Mouse (Mus musculus): ENCODE measurements at regions not wholly inside any gene's neighbourhood (a gene's known extent, or its start where the extent isn't known, plus 50 kb on each side); places are given as distances from the start of the nearest gene placed in this dataset.

- ATAC-seq (ENCODE audit: low FRiP score, low TSS enrichment), result no peak
- Histone ChIP-seq H3K4me2 (replicated peaks; ENCODE audit: low read depth, low read length) (no peak overlapping the region), H3K9me3 (ENCODE audit: low read length) (no peaks in the 10 kb centered on the region), H3K27ac (ENCODE audit: low read length) (no peak overlapping the region), H3K9ac (replicated peaks; ENCODE audit: low read length) (no peak overlapping the region), H3K4me1 (ENCODE audit: insufficient read depth, low read length) (no peaks in the 10 kb centered on the region), H3K4me3 (ENCODE audit: low read length) (no peak overlapping the region), H3K36me3 (ENCODE audit: insufficient read depth, low read length) (no peaks in the 10 kb centered on the region), H3K27me3 (ENCODE audit: insufficient read depth, low read length) (no peaks in the 10 kb centered on the region)
- WGBS, result 92% methylated on average over 4 of the region's 4 CpGs
Observed at GRCm38 (mm10) chr3:147041201-147041600, 189.0 kb downstream of the Ttll7 start.

- ATAC-seq (ENCODE audit: low FRiP score, low TSS enrichment), result no peak
- Histone ChIP-seq H3K4me1 (ENCODE audit: insufficient read depth, low read length) (0 out of 2 replicates have a peak, but pooled peaks cover 3% of the 10 kb centered on the region), H3K27me3 (ENCODE audit: insufficient read depth, low read length) (no peaks in the 10 kb centered on the region), H3K36me3 (ENCODE audit: insufficient read depth, low read length) (no peaks in the 10 kb centered on the region), H3K4me2 (replicated peaks; ENCODE audit: low read depth, low read length) (no peak overlapping the region), H3K4me3 (ENCODE audit: low read length) (no peak overlapping the region), H3K27ac (ENCODE audit: low read length) (no peak overlapping the region), H3K9ac (replicated peaks; ENCODE audit: low read length) (no peak overlapping the region), H3K9me3 (ENCODE audit: low read length) (no peaks in the 10 kb centered on the region)
- 79% methylated on average over 3 of the region's 3 CpGs for WGBS
Observed at GRCm38 (mm10) chr3:147042911-147043310, 190.7 kb downstream of the Ttll7 start.

- H3K4me2 ChIP-seq (replicated peaks; ENCODE audit: low read depth, low read length), result no peak overlapping the region
- WGBS, result 74% methylated on average over 2 of the region's 2 CpGs
- H3K27ac ChIP-seq (ENCODE audit: low read length), result no peak overlapping the region
- H3K4me1 ChIP-seq (ENCODE audit: insufficient read depth, low read length), result 0 out of 2 replicates have a peak, but pooled peaks cover 3% of the 10 kb centered on the region
- H3K9me3 ChIP-seq (ENCODE audit: low read length), result peaks cover 4% of the 10 kb centered on the region; the same call in 1 of the 2 replicates
- H3K27me3 ChIP-seq (ENCODE audit: insufficient read depth, low read length), result no peaks in the 10 kb centered on the region
- H3K9ac ChIP-seq (replicated peaks; ENCODE audit: low read length), result no peak overlapping the region
- H3K36me3 ChIP-seq (ENCODE audit: insufficient read depth, low read length), result no peaks in the 10 kb centered on the region
- H3K4me3 ChIP-seq (ENCODE audit: low read length), result no peak overlapping the region
- no peak for ATAC-seq (ENCODE audit: low FRiP score, low TSS enrichment)
Observed at GRCm38 (mm10) chr3:147046634-147047033, 194.5 kb downstream of the Ttll7 start.

- peak; percentile 61; the same call in 1 of the 2 replicates for ATAC-seq (ENCODE audit: low FRiP score, low TSS enrichment)
- no peaks in the 10 kb centered on the region for H3K4me1 ChIP-seq (ENCODE audit: insufficient read depth, low read length)
- no peaks in the 10 kb centered on the region for H3K36me3 ChIP-seq (ENCODE audit: insufficient read depth, low read length)
- H3K4me2 ChIP-seq (replicated peaks; ENCODE audit: low read depth, low read length), result no peak overlapping the region
- 45% methylated on average over 8 of the region's 8 CpGs for WGBS
- no peak overlapping the region for H3K9ac ChIP-seq (replicated peaks; ENCODE audit: low read length)
- peaks cover 4% of the 10 kb centered on the region; the same call in 1 of the 2 replicates for H3K9me3 ChIP-seq (ENCODE audit: low read length)
- H3K4me3 ChIP-seq (ENCODE audit: low read length), result no peak overlapping the region
- peak overlapping the region; percentile 22 for H3K27ac ChIP-seq (ENCODE audit: low read length)
- no peaks in the 10 kb centered on the region for H3K27me3 ChIP-seq (ENCODE audit: insufficient read depth, low read length)
Observed at GRCm38 (mm10) chr3:147054157-147054838, 202.1 kb downstream of the Ttll7 start.

DNA sequence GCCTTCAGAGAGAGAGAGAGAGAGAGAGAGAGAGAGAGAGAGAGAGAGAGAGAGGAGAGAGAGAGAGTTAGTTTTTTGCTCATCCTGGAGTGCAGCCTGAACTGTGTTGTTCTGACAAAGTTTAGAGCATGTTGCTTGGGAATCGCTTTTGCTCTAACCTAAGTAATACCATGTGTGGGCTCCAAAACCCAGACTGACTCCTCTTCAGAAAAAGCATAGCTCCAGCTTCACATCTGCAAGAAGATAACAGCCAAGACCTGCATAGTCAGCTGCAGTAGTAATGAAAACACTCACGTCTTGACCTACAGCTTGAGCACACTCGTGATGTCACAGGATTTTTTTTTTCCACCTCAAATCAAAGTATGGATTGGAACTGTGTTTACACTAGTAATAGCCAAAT, 205.7 kb downstream of the Ttll7 start:
- no peaks in the 10 kb centered on the region for H3K9me3 ChIP-seq (ENCODE audit: low read length)
- WGBS, result 77% methylated on average over 3 of the region's 3 CpGs
- H3K4me3 ChIP-seq (ENCODE audit: low read length), result no peak overlapping the region
- H3K27ac ChIP-seq (ENCODE audit: low read length), result no peak overlapping the region
- no peaks in the 10 kb centered on the region for H3K27me3 ChIP-seq (ENCODE audit: insufficient read depth, low read length)
- H3K36me3 ChIP-seq (ENCODE audit: insufficient read depth, low read length), result no peaks in the 10 kb centered on the region
- no peak overlapping the region for H3K4me2 ChIP-seq (replicated peaks; ENCODE audit: low read depth, low read length)
- H3K4me1 ChIP-seq (ENCODE audit: insufficient read depth, low read length), result no peaks in the 10 kb centered on the region
- no peak overlapping the region for H3K9ac ChIP-seq (replicated peaks; ENCODE audit: low read length)
- ATAC-seq (ENCODE audit: low FRiP score, low TSS enrichment), result no peak

- ATAC-seq (ENCODE audit: low FRiP score, low TSS enrichment), result no peak
- Histone ChIP-seq H3K36me3 (ENCODE audit: insufficient read depth, low read length) (no peaks in the 10 kb centered on the region), H3K4me3 (ENCODE audit: low read length) (no peak overlapping the region), H3K4me2 (replicated peaks; ENCODE audit: low read depth, low read length) (no peak overlapping the region), H3K9ac (replicated peaks; ENCODE audit: low read length) (no peak overlapping the region), H3K27ac (ENCODE audit: low read length) (no peak overlapping the region), H3K9me3 (ENCODE audit: low read length) (no peaks in the 10 kb centered on the region), H3K27me3 (ENCODE audit: insufficient read depth, low read length) (no peaks in the 10 kb centered on the region), H3K4me1 (ENCODE audit: insufficient read depth, low read length) (no peaks in the 10 kb centered on the region)
- 87% methylated on average over 8 of the region's 8 CpGs for WGBS
Observed at GRCm38 (mm10) chr3:147060659-147061058, 208.5 kb downstream of the Ttll7 start.

GRCm38 (mm10) chr3:147062451-147062850, 210.3 kb downstream of the Ttll7 start:
- no peaks in the 10 kb centered on the region for H3K4me1 ChIP-seq (ENCODE audit: insufficient read depth, low read length)
- no peak overlapping the region for H3K4me2 ChIP-seq (replicated peaks; ENCODE audit: low read depth, low read length)
- no peaks in the 10 kb centered on the region for H3K36me3 ChIP-seq (ENCODE audit: insufficient read depth, low read length)
- no peak overlapping the region for H3K27ac ChIP-seq (ENCODE audit: low read length)
- ATAC-seq (ENCODE audit: low FRiP score, low TSS enrichment), result no peak
- no peak overlapping the region for H3K4me3 ChIP-seq (ENCODE audit: low read length)
- H3K27me3 ChIP-seq (ENCODE audit: insufficient read depth, low read length), result no peaks in the 10 kb centered on the region
- H3K9me3 ChIP-seq (ENCODE audit: low read length), result no peaks in the 10 kb centered on the region
- 80% methylated on average over 7 of the region's 7 CpGs for whole genome bisulfite sequencing
- H3K9ac ChIP-seq (replicated peaks; ENCODE audit: low read length), result no peak overlapping the region

GRCm38 (mm10) chr3:147063578-147064442, 211.6 kb downstream of the Ttll7 start:
- no peak overlapping the region for H3K27ac ChIP-seq (ENCODE audit: low read length)
- H3K9ac ChIP-seq (replicated peaks; ENCODE audit: low read length), result no peak overlapping the region
- H3K4me3 ChIP-seq (ENCODE audit: low read length), result no peak overlapping the region
- no peaks in the 10 kb centered on the region for H3K4me1 ChIP-seq (ENCODE audit: insufficient read depth, low read length)
- 0 out of 2 replicates have a peak, but pooled peaks have one; percentile 46 for ATAC-seq (ENCODE audit: low FRiP score, low TSS enrichment)
- H3K9me3 ChIP-seq (ENCODE audit: low read length), result no peaks in the 10 kb centered on the region
- no peaks in the 10 kb centered on the region for H3K36me3 ChIP-seq (ENCODE audit: insufficient read depth, low read length)
- WGBS, result 72% methylated on average over 16 of the region's 16 CpGs
- no peaks in the 10 kb centered on the region for H3K27me3 ChIP-seq (ENCODE audit: insufficient read depth, low read length)
- no peak overlapping the region for H3K4me2 ChIP-seq (replicated peaks; ENCODE audit: low read depth, low read length)

GRCm38 (mm10) chr3:147064443-147064868, 212.3 kb downstream of the Ttll7 start:
- Histone ChIP-seq H3K27me3 (ENCODE audit: insufficient read depth, low read length) (no peaks in the 10 kb centered on the region), H3K9ac (replicated peaks; ENCODE audit: low read length) (no peak overlapping the region), H3K4me2 (replicated peaks; ENCODE audit: low read depth, low read length) (no peak overlapping the region), H3K4me1 (ENCODE audit: insufficient read depth, low read length) (no peaks in the 10 kb centered on the region), H3K4me3 (ENCODE audit: low read length) (no peak overlapping the region), H3K9me3 (ENCODE audit: low read length) (no peaks in the 10 kb centered on the region), H3K36me3 (ENCODE audit: insufficient read depth, low read length) (no peaks in the 10 kb centered on the region), H3K27ac (ENCODE audit: low read length) (no peak overlapping the region)
- 60% methylated on average over 3 of the region's 3 CpGs for WGBS
- no peak for ATAC-seq (ENCODE audit: low FRiP score, low TSS enrichment)

GRCm38 (mm10) chr3:147070972-147071371, 218.8 kb downstream of the Ttll7 start:
- Histone ChIP-seq H3K9ac (replicated peaks; ENCODE audit: low read length) (no peak overlapping the region), H3K27ac (ENCODE audit: low read length) (no peak overlapping the region), H3K4me2 (replicated peaks; ENCODE audit: low read depth, low read length) (no peak overlapping the region), H3K9me3 (ENCODE audit: low read length) (no peaks in the 10 kb centered on the region), H3K27me3 (ENCODE audit: insufficient read depth, low read length) (no peaks in the 10 kb centered on the region), H3K4me1 (ENCODE audit: insufficient read depth, low read length) (no peaks in the 10 kb centered on the region), H3K4me3 (ENCODE audit: low read length) (no peak overlapping the region), H3K36me3 (ENCODE audit: insufficient read depth, low read length) (no peaks in the 10 kb centered on the region)
- no peak for ATAC-seq (ENCODE audit: low FRiP score, low TSS enrichment)
- WGBS, result 81% methylated on average over 2 of the region's 2 CpGs

Data from kidney, embryonic 16.5 days (tissue).